Mouse (Mus musculus) forebrain, embryonic 14.5 days (tissue): ENCODE measurements at regions not wholly inside any gene's neighbourhood (a gene's known extent, or its start where the extent isn't known, plus 50 kb on each side); places are given as distances from the start of the nearest gene placed in this dataset.

Experiments
- ATAC-seq: fragments of 200-750 bp; cut with Nextera tagmentation; 2 replicates; pipeline ENCODE4 v1.8.0; 2017; ENCODE audit warnings: mild to moderate bottlenecking, moderate library complexity
- DNase-seq: peaks from one replicate; pipeline ENCODE4 v3.0.0-alpha.2; 2015; ENCODE audit warnings: low spot score
- H3K27ac ChIP-seq: fragments of 300-500 bp; sonication (generic); 2 replicates; pipeline ENCODE4 v1.5.1; 2014; ENCODE audit warnings: low read depth, mild to moderate bottlenecking, control low read depth, low read length, moderate library complexity
- H3K27me3 ChIP-seq: fragments of 300-500 bp; sonication (generic); replicated peaks from 2 replicates; pipeline ENCODE4 v1.6.1; 2014; ENCODE audit warnings: low read length, control low read depth, mixed read lengths; ENCODE audit not compliant: control insufficient read depth, insufficient read depth
- H3K36me3 ChIP-seq: fragments of 300-500 bp; sonication (generic); 2 replicates; pipeline ENCODE4 v1.6.1; 2014; ENCODE audit warnings: low read length, control low read depth; ENCODE audit not compliant: control insufficient read depth, insufficient read depth
- H3K4me1 ChIP-seq: fragments of 300-500 bp; sonication (generic); 2 replicates; pipeline ENCODE4 v1.6.1; 2014; ENCODE audit warnings: antibody characterized with exemption, low read length, control low read depth; ENCODE audit not compliant: control insufficient read depth, insufficient read depth
- H3K4me2 ChIP-seq: fragments of 300-500 bp; sonication (generic); 2 replicates; pipeline ENCODE4 v1.6.1; 2014; ENCODE audit warnings: mild to moderate bottlenecking, control low read depth, low read length
- H3K4me3 ChIP-seq: fragments of 300-500 bp; sonication (generic); 2 replicates; pipeline ENCODE4 v1.5.1; 2014; ENCODE audit warnings: low read depth, low read length, control low read depth
- H3K9ac ChIP-seq: fragments of 300-500 bp; sonication (generic); 2 replicates; pipeline ENCODE4 v1.6.1; 2014; ENCODE audit warnings: mild to moderate bottlenecking, low read length, control low read depth, moderate library complexity
- H3K9me3 ChIP-seq: fragments of 300-500 bp; sonication (generic); replicated peaks from 2 replicates; pipeline ENCODE4 v1.6.1; 2016; ENCODE audit warnings: low read length, control low read depth, mixed read lengths; ENCODE audit not compliant: control insufficient read depth
- WGBS: fragments of 180-500 bp; shearing (Covaris S2); extraction: QIAGEN DNeasy Blood & Tissue Kit; methylation state at CpG from one replicate; pipeline ENCODE4 v1.1.7; 2014; 5-methylcytosine and 5-hydroxymethylcytosine counted together

DNA sequence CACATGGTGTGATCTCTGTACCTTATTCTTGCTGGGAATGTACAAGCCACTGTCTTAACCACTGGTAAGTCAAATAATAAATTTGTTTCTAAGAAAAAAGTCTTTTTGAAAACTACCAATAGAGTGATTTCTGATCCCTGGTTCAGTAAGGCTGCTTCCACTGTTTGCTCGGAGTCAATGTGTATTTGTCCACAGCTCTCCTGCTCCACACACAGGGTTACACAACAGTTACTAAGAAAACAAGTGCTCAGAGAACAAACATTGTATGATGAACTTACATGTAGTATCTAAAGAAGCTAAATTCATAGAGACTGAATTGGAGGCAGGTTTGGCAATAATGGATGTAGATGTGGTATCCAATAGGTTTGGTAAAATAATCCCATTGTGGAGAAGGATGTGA is 751.4 kb downstream of the 1700064H15Rik start:
- Histone ChIP-seq H3K27me3 (no peaks in the 10 kb centered on the region), H3K27ac (no peak overlapping the region), H3K4me2 (no peak overlapping the region), H3K36me3 (no peaks in the 10 kb centered on the region), H3K9ac (no peak overlapping the region), H3K9me3 (no peaks in the 10 kb centered on the region), H3K4me1 (no peaks in the 10 kb centered on the region), H3K4me3 (no peak overlapping the region)
- ATAC-seq: no peak
- DNase-seq: no peak
- 92% methylated on average over 1 of the region's 1 CpGs for WGBS

DNA sequence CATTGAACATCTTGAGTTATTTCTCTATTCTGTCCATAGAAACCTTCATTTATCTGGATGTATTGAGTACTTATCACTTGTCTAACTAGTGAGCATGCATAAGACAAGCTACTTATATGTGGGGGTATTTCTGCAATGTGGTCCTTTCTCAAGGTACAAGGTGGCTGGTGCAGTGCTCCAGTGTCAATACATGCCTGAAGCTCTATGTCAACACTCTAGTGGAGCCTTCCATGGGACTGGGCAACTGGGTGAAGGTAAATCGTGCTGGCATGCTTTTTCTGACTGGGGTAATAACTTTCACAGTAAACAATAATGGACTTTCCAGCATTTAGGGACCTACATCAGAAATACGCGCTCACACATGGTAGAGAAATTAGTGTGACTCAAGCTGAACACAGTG is 750.9 kb downstream of the 1700064H15Rik start:
- 88% methylated on average over 3 of the region's 3 CpGs for WGBS
- Histone ChIP-seq H3K4me3 (no peak overlapping the region), H3K9me3 (no peaks in the 10 kb centered on the region), H3K4me2 (no peak overlapping the region), H3K36me3 (no peaks in the 10 kb centered on the region), H3K4me1 (no peaks in the 10 kb centered on the region), H3K27me3 (no peaks in the 10 kb centered on the region), H3K9ac (no peak overlapping the region), H3K27ac (no peak overlapping the region)
- no peak for ATAC-seq
- DNase-seq: no peak

DNA sequence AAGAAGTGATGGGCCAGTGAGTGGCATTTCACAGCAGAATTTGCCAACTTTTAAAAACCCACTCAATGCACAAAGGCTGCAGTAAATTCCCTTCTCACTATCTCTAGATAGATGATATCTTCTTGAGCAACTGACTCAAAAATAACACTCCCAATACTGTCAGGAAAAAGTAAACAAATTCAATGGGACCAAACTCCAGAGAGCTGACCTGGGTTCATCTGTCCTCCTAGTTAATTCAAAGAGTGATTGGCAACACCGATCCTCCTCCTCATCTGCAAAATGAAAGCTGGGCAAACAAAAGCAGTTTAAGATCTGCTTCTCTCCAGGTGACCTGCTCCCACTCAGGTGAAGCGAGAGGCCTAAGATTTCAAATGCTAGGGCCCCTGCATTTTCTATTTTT is 747.3 kb downstream of the 1700064H15Rik start:
- DNase-seq: no peak
- no peak for ATAC-seq
- Histone ChIP-seq H3K27me3 (no peaks in the 10 kb centered on the region), H3K9ac (no peak overlapping the region), H3K4me3 (no peak overlapping the region), H3K9me3 (no peaks in the 10 kb centered on the region), H3K36me3 (no peaks in the 10 kb centered on the region), H3K4me1 (no peaks in the 10 kb centered on the region), H3K27ac (no peak overlapping the region), H3K4me2 (no peak overlapping the region)
- 78% methylated on average over 2 of the region's 2 CpGs for WGBS

DNA sequence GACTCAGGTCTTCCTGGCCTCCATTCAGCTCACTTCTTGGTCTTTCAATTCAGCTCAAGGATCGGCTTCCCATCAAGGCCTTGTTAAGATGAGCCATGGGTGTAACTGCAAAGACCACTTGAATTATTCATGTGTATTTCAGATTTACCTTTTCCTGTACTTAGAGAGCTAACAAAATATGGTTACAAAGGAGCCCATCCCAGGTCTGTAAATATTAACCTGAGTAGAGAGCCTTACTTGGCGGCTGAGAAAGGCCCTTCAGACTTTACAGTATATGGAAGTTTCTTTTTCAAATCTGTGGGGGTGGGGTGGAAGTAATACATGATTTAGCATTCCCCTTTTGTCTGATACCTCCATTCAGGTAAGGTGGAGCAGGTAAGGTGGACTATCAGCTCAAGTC is 735.7 kb downstream of the 1700064H15Rik start:
- Histone ChIP-seq H3K4me1 (no peaks in the 10 kb centered on the region), H3K27me3 (no peaks in the 10 kb centered on the region), H3K27ac (no peak overlapping the region), H3K9me3 (no peaks in the 10 kb centered on the region), H3K36me3 (no peaks in the 10 kb centered on the region), H3K4me2 (no peak overlapping the region), H3K9ac (no peak overlapping the region), H3K4me3 (no peak overlapping the region)
- 91% methylated on average over 2 of the region's 2 CpGs for WGBS
- DNase-seq (no peak), ATAC-seq (no peak)

DNA sequence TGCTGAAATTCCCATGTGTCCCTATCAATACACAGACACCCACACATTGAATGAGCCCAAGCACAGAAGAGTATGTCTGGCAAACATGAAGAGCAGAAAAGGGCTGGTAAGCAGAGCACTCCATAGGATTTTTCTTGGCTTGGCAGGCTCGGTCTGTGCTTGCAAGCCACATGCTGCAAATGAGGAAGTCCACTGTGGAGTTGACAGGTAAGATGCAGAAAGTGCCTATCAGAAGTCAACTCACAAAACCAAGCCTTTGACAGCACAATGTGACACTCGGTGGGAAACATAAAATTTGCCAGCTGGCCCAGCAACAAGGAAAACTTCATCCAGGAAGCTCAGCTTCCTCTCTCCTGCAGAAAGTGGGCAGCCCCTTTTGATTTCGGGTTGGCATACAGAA is 722.7 kb downstream of the 1700064H15Rik start:
- H3K4me2 ChIP-seq: no peak overlapping the region
- no peaks in the 10 kb centered on the region for H3K27me3 ChIP-seq
- no peaks in the 10 kb centered on the region for H3K36me3 ChIP-seq
- H3K9ac ChIP-seq: no peak overlapping the region
- WGBS: 55% methylated on average over 3 of the region's 3 CpGs
- ATAC-seq: no peak
- no peaks in the 10 kb centered on the region for H3K4me1 ChIP-seq
- no peak overlapping the region for H3K27ac ChIP-seq
- DNase-seq: no peak
- H3K4me3 ChIP-seq: no peak overlapping the region
- H3K9me3 ChIP-seq: no peaks in the 10 kb centered on the region

DNA sequence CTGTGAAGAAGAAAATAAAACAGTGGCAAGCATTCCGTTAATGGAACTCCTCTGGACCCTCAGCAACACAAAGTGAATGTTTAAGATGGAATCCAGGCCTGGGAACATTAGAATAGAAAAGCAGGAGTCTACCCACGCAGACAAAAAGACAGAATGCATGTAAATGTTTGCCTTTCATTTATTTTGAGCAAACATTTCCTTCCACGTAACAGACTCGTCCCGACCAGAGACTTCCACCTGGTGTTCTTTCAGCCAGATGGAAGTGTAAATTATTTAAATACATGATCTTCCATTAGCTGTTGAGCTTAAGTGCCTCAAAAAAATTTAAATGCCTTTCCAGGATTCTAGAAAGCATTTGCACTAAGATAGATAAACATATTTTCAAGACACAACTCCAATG is 722.3 kb downstream of the 1700064H15Rik start:
- Histone ChIP-seq H3K27ac (no peak overlapping the region), H3K9ac (no peak overlapping the region)
- 55% methylated on average over 5 of the region's 5 CpGs for WGBS

DNA sequence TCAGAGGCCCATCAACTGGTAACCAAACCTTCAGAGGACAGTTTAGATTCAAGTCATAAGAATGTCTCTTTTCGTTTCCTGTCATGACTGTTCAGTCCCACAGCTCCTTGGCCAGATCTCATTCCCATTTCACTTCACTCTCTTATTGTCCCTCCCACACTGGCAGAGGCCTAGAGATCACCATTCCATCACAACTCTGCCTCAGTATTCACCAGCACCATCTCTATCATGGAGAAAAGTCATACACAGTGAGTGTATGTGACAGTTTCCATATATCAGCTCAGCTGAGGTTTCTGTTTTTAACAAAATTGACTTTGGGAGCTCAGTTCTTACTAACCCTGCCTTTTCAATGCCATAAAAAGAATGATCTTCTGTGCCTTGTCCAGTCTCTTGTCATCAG is 719.7 kb downstream of the 1700064H15Rik start:
- Histone ChIP-seq H3K4me3 (no peak overlapping the region), H3K27ac (no peak overlapping the region), H3K4me1 (no peaks in the 10 kb centered on the region), H3K9ac (no peak overlapping the region), H3K27me3 (no peaks in the 10 kb centered on the region), H3K4me2 (no peak overlapping the region), H3K9me3 (no peaks in the 10 kb centered on the region), H3K36me3 (no peaks in the 10 kb centered on the region)
- DNase-seq (no peak), ATAC-seq (no peak)
- 100% methylated on average over 1 of the region's 1 CpGs for WGBS

More for the DNA sequence above, 722.3 kb downstream of the 1700064H15Rik start:
- H3K36me3 ChIP-seq: no peaks in the 10 kb centered on the region
- DNase-seq (peak; percentile 24), ATAC-seq (no peak)
- no peaks in the 10 kb centered on the region for H3K9me3 ChIP-seq
- no peaks in the 10 kb centered on the region for H3K27me3 ChIP-seq
- no peak overlapping the region for H3K4me2 ChIP-seq
- no peaks in the 10 kb centered on the region for H3K4me1 ChIP-seq
- H3K4me3 ChIP-seq: no peak overlapping the region

DNA sequence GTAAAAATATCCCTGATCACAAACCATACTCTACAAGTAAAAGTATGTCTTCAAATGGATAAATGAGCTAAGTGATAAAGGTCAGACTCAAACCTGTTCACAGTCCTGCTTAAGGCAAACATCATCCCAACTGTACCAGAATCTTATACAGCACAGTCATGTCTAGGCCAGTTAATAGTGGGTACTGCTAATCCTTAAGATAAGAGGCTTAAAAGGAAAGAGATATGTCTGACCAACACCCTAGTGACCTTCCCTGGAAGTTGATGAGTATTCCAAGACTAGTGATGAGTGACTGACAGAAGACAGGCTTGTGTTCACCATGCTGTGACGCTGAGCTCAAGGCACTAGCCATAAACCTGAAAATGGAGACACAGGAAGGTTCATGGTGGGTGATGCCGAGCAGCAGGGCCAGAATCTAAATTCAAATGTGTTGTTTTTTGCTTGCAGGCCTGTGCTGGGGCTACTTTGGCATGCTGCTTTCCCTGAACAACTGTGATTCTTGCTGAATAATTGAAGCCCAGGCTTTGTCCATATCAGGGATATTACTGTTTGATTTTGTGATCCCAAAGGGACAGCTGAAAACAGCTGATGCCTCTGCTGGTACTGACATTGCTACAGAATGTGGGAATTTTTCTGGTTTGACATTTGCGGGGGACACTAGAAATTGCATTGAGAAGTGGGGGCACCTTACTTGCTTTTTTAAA is 699.9 kb downstream of the 1700064H15Rik start:
- H3K4me2 ChIP-seq: no peak overlapping the region
- DNase-seq (no peak), ATAC-seq (no peak)
- no peaks in the 10 kb centered on the region for H3K4me1 ChIP-seq
- H3K4me3 ChIP-seq: no peak overlapping the region
- no peaks in the 10 kb centered on the region for H3K9me3 ChIP-seq
- H3K27me3 ChIP-seq: no peaks in the 10 kb centered on the region
- H3K36me3 ChIP-seq: no peaks in the 10 kb centered on the region
- H3K27ac ChIP-seq: no peak overlapping the region
- H3K9ac ChIP-seq: no peak overlapping the region
- WGBS: 85% methylated on average over 3 of the region's 3 CpGs

DNA sequence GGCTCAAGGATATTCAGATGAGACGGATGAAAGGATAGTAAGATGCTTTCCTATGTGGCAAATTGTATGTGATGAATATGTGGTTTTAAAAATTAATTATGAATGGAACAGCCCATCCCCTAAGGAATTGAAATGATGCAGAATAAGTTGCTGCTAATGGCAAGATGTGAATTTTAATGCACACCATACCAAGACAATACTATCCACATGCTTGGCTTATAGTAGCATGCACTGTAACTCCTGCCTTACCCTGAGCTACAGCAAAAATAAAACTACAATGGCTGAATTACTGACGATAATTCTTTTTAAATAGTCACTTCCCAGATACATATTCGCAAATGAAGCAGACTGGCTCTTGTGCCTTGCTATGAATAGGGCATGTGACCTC is 699.4 kb downstream of the 1700064H15Rik start:
- Histone ChIP-seq H3K27me3 (no peaks in the 10 kb centered on the region), H3K4me2 (no peak overlapping the region), H3K4me1 (no peaks in the 10 kb centered on the region), H3K9ac (no peak overlapping the region), H3K36me3 (no peaks in the 10 kb centered on the region), H3K9me3 (no peaks in the 10 kb centered on the region), H3K4me3 (no peak overlapping the region), H3K27ac (no peak overlapping the region)
- DNase-seq: no peak
- no peak for ATAC-seq
- 86% methylated on average over 3 of the region's 3 CpGs for WGBS
